Mouse (Mus musculus) forebrain, embryonic 12.5 days (tissue): ENCODE results near the gene Catsper1. TPM values are rescaled to one million over a fixed set of nuclear protein-coding genes. Genes with fewer than 3 reads are reported as not detected.
"Not testable (repeated sequence)": the region's sequence is repeated elsewhere in the genome, so short reads cannot be mapped to it uniquely, and the experiment has no call there.

ENCODE experiments used
- ATAC-seq: fragments of 200-750 bp; cut with Nextera tagmentation; 2 replicates; pipeline ENCODE4 v1.8.0; 2017; ENCODE audit warnings: moderate TSS enrichment; ENCODE audit not compliant: low FRiP score
- H3K27ac ChIP-seq: fragments of 300-500 bp; sonication (generic); 2 replicates; pipeline ENCODE4 v1.5.1; 2016; ENCODE audit warnings: mild to moderate bottlenecking
- H3K27me3 ChIP-seq: fragments of 300-500 bp; sonication (generic); 2 replicates; pipeline ENCODE4 v1.6.1; 2016; ENCODE audit warnings: mild to moderate bottlenecking
- H3K36me3 ChIP-seq: fragments of 300-500 bp; sonication (generic); replicated peaks from 2 replicates; pipeline ENCODE4 v1.6.1; 2016; ENCODE audit warnings: mild to moderate bottlenecking
- H3K4me1 ChIP-seq: fragments of 300-500 bp; sonication (generic); 2 replicates; pipeline ENCODE4 v1.6.1; 2016
- H3K4me2 ChIP-seq: fragments of 300-500 bp; sonication (generic); 2 replicates; pipeline ENCODE4 v1.6.1; 2016; ENCODE audit warnings: mild to moderate bottlenecking, moderate library complexity
- H3K4me3 ChIP-seq: fragments of 300-500 bp; sonication (generic); replicated peaks from 2 replicates; pipeline ENCODE4 v1.5.1; 2016; ENCODE audit warnings: mild to moderate bottlenecking
- H3K9ac ChIP-seq: fragments of 300-500 bp; sonication (generic); 2 replicates; pipeline ENCODE4 v1.6.1; 2016; ENCODE audit warnings: mild to moderate bottlenecking
- H3K9me3 ChIP-seq: fragments of 300-500 bp; sonication (generic); 2 replicates; pipeline ENCODE4 v1.6.1; 2016
- WGBS: fragments of 180-500 bp; shearing (Covaris S2); methylation state at CpG from one replicate; pipeline ENCODE4 v1.1.7; 2016; 5-methylcytosine and 5-hydroxymethylcytosine counted together
- polyA plus RNA-seq: library from polyadenylated mRNA; unstranded; fragments of >200 nt; fragmentation: Nextera tagmentation; extraction: Ambion mirVana; gene quantifications from 2 replicates; pipeline ENCODE4 v1.2.1, GENCODE M21; 2016

Catsper1 gene
- polyA plus RNA-seq, 1 experiment from 2014 or later = not detected

- no peak overlapping the region for H3K4me2 ChIP-seq
- 65% methylated on average over 17 of the region's 17 CpGs for WGBS
- no peaks in the 10 kb centered on the region for H3K9me3 ChIP-seq
- no peak overlapping the region for H3K27ac ChIP-seq
- no peak overlapping the region for H3K4me3 ChIP-seq
- H3K27me3 ChIP-seq = no peaks in the 10 kb centered on the region
- no peak for ATAC-seq
- H3K4me1 ChIP-seq = no peaks in the 10 kb centered on the region
- H3K36me3 ChIP-seq = no peaks in the 10 kb centered on the region
- no peak overlapping the region for H3K9ac ChIP-seq
These were observed 11.7 kb upstream of the Catsper1 start for GRCm38 (mm10) chr19:5323801-5324200.

GRCm38 (mm10) chr19:5327970-5328369 is 7.6 kb upstream of the Catsper1 start:
- Histone ChIP-seq H3K27ac (no peak overlapping the region), H3K36me3 (no peaks in the 10 kb centered on the region), H3K4me3 (no peak overlapping the region), H3K4me1 (no peaks in the 10 kb centered on the region), H3K9ac (no peak overlapping the region), H3K4me2 (no peak overlapping the region), H3K27me3 (no peaks in the 10 kb centered on the region), H3K9me3 (no peaks in the 10 kb centered on the region)
- no peak for ATAC-seq
- 81% methylated on average over 19 of the region's 19 CpGs for WGBS

GRCm38 (mm10) chr19:5334741-5335140 is 800 bp upstream of the Catsper1 start:
- H3K4me2 ChIP-seq = no peak overlapping the region
- no peaks in the 10 kb centered on the region for H3K27me3 ChIP-seq
- H3K4me1 ChIP-seq = no peaks in the 10 kb centered on the region
- H3K36me3 ChIP-seq = no peaks in the 10 kb centered on the region
- no peak overlapping the region for H3K4me3 ChIP-seq
- 86% methylated on average over 5 of the region's 5 CpGs for WGBS
- H3K27ac ChIP-seq = no peak overlapping the region
- no peak overlapping the region for H3K9ac ChIP-seq
- no peak for ATAC-seq
- H3K9me3 ChIP-seq = no peaks in the 10 kb centered on the region

GRCm38 (mm10) chr19:5337975-5338374 is 2.4 kb downstream of the Catsper1 start:
- H3K9ac ChIP-seq = no peak overlapping the region
- no peak overlapping the region for H3K4me2 ChIP-seq
- no peak overlapping the region for H3K4me3 ChIP-seq
- H3K27me3 ChIP-seq = no peaks in the 10 kb centered on the region
- no peaks in the 10 kb centered on the region for H3K36me3 ChIP-seq
- H3K4me1 ChIP-seq = no peaks in the 10 kb centered on the region
- WGBS = 20% methylated on average over 5 of the region's 5 CpGs
- ATAC-seq = no peak
- H3K27ac ChIP-seq = no peak overlapping the region
- no peaks in the 10 kb centered on the region for H3K9me3 ChIP-seq

- Histone ChIP-seq H3K9ac (no peak overlapping the region), H3K9me3 (no peaks in the 10 kb centered on the region), H3K27me3 (no peaks in the 10 kb centered on the region), H3K4me3 (no peak overlapping the region), H3K27ac (no peak overlapping the region), H3K36me3 (no peaks in the 10 kb centered on the region), H3K4me1 (no peaks in the 10 kb centered on the region), H3K4me2 (no peak overlapping the region)
- WGBS = 88% methylated on average over 7 of the region's 7 CpGs
- ATAC-seq = no peak
These were observed 5.8 kb downstream of the Catsper1 start for GRCm38 (mm10) chr19:5341360-5341759.

GRCm38 (mm10) chr19:5345297-5346131 is 10.0 kb downstream of the Catsper1 start:
- WGBS = 82% methylated on average over 6 of the region's 6 CpGs

GRCm38 (mm10) chr19:5348064-5348463 is 12.5 kb downstream of the Catsper1 start:
- H3K9me3 ChIP-seq = no peaks in the 10 kb centered on the region
- WGBS = 81% methylated on average over 6 of the region's 6 CpGs
- peaks cover 5% of the 10 kb centered on the region for H3K4me1 ChIP-seq
- H3K4me2 ChIP-seq = no peak overlapping the region
- H3K27ac ChIP-seq = no peak overlapping the region
- H3K4me3 ChIP-seq = no peak overlapping the region
- no peaks in the 10 kb centered on the region for H3K36me3 ChIP-seq
- H3K27me3 ChIP-seq = peaks cover 17% of the 10 kb centered on the region
- no peak for ATAC-seq
- no peak overlapping the region for H3K9ac ChIP-seq

More at GRCm38 (mm10) chr19:5345297-5346131, 10.0 kb downstream of the Catsper1 start:
- Histone ChIP-seq H3K36me3 (no peaks in the 10 kb centered on the region), H3K27me3 (peaks cover 14% of the 10 kb centered on the region), H3K27ac (no peak overlapping the region), H3K4me1 (peaks cover 5% of the 10 kb centered on the region), H3K4me2 (no peak overlapping the region), H3K4me3 (no peak overlapping the region), H3K9ac (no peak overlapping the region), H3K9me3 (no peaks in the 10 kb centered on the region)
- no peak for ATAC-seq

- peak; percentile 33; the same call in 1 of the 2 replicates for ATAC-seq
- H3K9ac ChIP-seq = peak overlapping the region; percentile 60
- peaks cover 5% of the 10 kb centered on the region for H3K4me1 ChIP-seq
- WGBS = 6% methylated on average over 34 of the region's 34 CpGs
- no peaks in the 10 kb centered on the region for H3K36me3 ChIP-seq
- H3K27me3 ChIP-seq = peaks cover 17% of the 10 kb centered on the region
- H3K4me2 ChIP-seq = peak overlapping the region; percentile 62
- no peak overlapping the region for H3K27ac ChIP-seq
- H3K9me3 ChIP-seq = no peaks in the 10 kb centered on the region
- H3K4me3 ChIP-seq = peak overlapping the region; percentile 38
These were observed 13.3 kb downstream of the Catsper1 start for GRCm38 (mm10) chr19:5348526-5349501.

GRCm38 (mm10) chr19:5349502-5349873 is 13.9 kb downstream of the Catsper1 start, which contains the start of gene Cst6:
Gene Cst6 (minus strand): TSS chr19:5349574.
- Histone ChIP-seq H3K9ac (peak within 1 kb of the TSS; percentile 60), H3K4me2 (peak within 1 kb of the TSS; percentile 62), H3K4me3 (peak within 1 kb of the TSS; percentile 38), H3K27me3 (peaks cover 17% of the 10 kb centered on the region)
- H3K9me3 ChIP-seq, H3K36me3 ChIP-seq, ATAC-seq, H3K27ac ChIP-seq, H3K4me1 ChIP-seq: not testable (repeated sequence)
- WGBS = 66% methylated on average over 6 of the region's 6 CpGs

GRCm38 (mm10) chr19:5353609-5354008 is 18.1 kb downstream of the Catsper1 start:
- 82% methylated on average over 2 of the region's 2 CpGs for WGBS
- Histone ChIP-seq H3K36me3 (no peaks in the 10 kb centered on the region), H3K4me1 (peaks cover 5% of the 10 kb centered on the region), H3K9me3 (no peaks in the 10 kb centered on the region), H3K27ac (no peak overlapping the region), H3K27me3 (peaks cover 17% of the 10 kb centered on the region), H3K4me3 (no peak overlapping the region), H3K4me2 (no peak overlapping the region), H3K9ac (no peak overlapping the region)
- no peak for ATAC-seq

GRCm38 (mm10) chr19:5356080-5356479 is 20.5 kb downstream of the Catsper1 start:
- H3K9me3 ChIP-seq = no peaks in the 10 kb centered on the region
- no peak for ATAC-seq
- H3K27ac ChIP-seq = no peak overlapping the region
- WGBS = no CpG with 5 or more reads among the region's 1 CpGs
- no peak overlapping the region for H3K4me3 ChIP-seq
- no peak overlapping the region for H3K9ac ChIP-seq
- H3K4me2 ChIP-seq = no peak overlapping the region
- H3K36me3 ChIP-seq = no peaks in the 10 kb centered on the region
- H3K4me1 ChIP-seq = no peaks in the 10 kb centered on the region
- H3K27me3 ChIP-seq = no peaks in the 10 kb centered on the region

GRCm38 (mm10) chr19:5362186-5362585 is 26.6 kb downstream of the Catsper1 start:
- Histone ChIP-seq H3K27me3 (no peaks in the 10 kb centered on the region), H3K36me3 (peaks cover 21% of the 10 kb centered on the region), H3K9ac (no peak overlapping the region), H3K4me2 (no peak overlapping the region), H3K4me3 (no peak overlapping the region), H3K9me3 (no peaks in the 10 kb centered on the region), H3K27ac (no peak overlapping the region), H3K4me1 (peaks cover 11% of the 10 kb centered on the region)
- WGBS = 79% methylated on average over 2 of the region's 2 CpGs
- no peak for ATAC-seq
